Mouse (Mus musculus) liver, adult 2 months (tissue): ENCODE results near the gene Myom1. TPM values are rescaled to one million over a fixed set of nuclear protein-coding genes. Genes with fewer than 3 reads are reported as not detected.

Experiments used
- DNase-seq: peaks from one replicate; pipeline ENCODE4 v3.0.0-alpha.2; 2011; ENCODE audit warnings: low read depth, low spot score; ENCODE audit errors: extremely low read depth
- H3K27ac ChIP-seq: fragments of 200-500 bp; replicated peaks from 2 replicates; pipeline ENCODE4 v1.5.1; 2012; ENCODE audit warnings: low read depth, mild to moderate bottlenecking, control low read depth, inconsistent platforms, low read length; ENCODE audit not compliant: insufficient read depth
- H3K27me3 ChIP-seq: fragments of 200-500 bp; 2 replicates; pipeline ENCODE4 v1.6.1; 2012; ENCODE audit warnings: mild to moderate bottlenecking, moderate library complexity, low read length, inconsistent platforms; ENCODE audit not compliant: control insufficient read depth, insufficient read depth
- H3K36me3 ChIP-seq: fragments of 200-500 bp; 2 replicates; pipeline ENCODE4 v1.6.1; 2012; ENCODE audit warnings: low read length, inconsistent platforms; ENCODE audit not compliant: control insufficient read depth, insufficient read depth
- H3K4me1 ChIP-seq: fragments of 200-500 bp; 2 replicates; pipeline ENCODE4 v1.6.1; 2011; ENCODE audit warnings: low read length; ENCODE audit not compliant: control insufficient read depth, insufficient read depth
- H3K4me3 ChIP-seq: fragments of 200-500 bp; 2 replicates; pipeline ENCODE4 v1.5.1; 2011; ENCODE audit warnings: low read depth, mild to moderate bottlenecking, control low read depth, low read length, moderate library complexity; ENCODE audit not compliant: insufficient read depth
- H3K79me2 ChIP-seq: fragments of 200-500 bp; 2 replicates; pipeline ENCODE4 v1.6.1; 2012; ENCODE audit warnings: inconsistent platforms, mild to moderate bottlenecking, low read length, moderate library complexity; ENCODE audit not compliant: control insufficient read depth, insufficient read depth
- H3K9ac ChIP-seq: fragments of 200-500 bp; 2 replicates; pipeline ENCODE4 v1.6.1; 2012; ENCODE audit warnings: low read depth, mild to moderate bottlenecking, control low read depth, inconsistent platforms, low read length
- CTCF ChIP-seq: fragments of 200-500 bp; IDR thresholded peaks from 2 replicates; pipeline ENCODE4 v1.5.1; 2011; ENCODE audit warnings: low read depth, low read length, control low read depth
- POLR2A ChIP-seq: fragments of 200-500 bp; IDR thresholded peaks from 2 replicates; pipeline ENCODE4 v1.6.1; 2011; ENCODE audit warnings: low read length, control low read depth; ENCODE audit not compliant: insufficient read depth; ENCODE audit errors: extremely low read depth
- WGBS: fragments of 180-500 bp; shearing (Covaris S2); methylation state at CpG from one replicate; pipeline ENCODE4 v1.1.7; 2018; 5-methylcytosine and 5-hydroxymethylcytosine counted together
- polyA plus RNA-seq: library from polyadenylated mRNA; depleted of rRNA; stranded (reverse); fragments of >200 nt; gene quantifications from 2 replicates; pipeline ENCODE4 v1.2.3, GENCODE M21; 2012
- total RNA-seq: library from RNA; depleted of rRNA; stranded (reverse); fragments of >200 nt; gene quantifications from 2 replicates; pipeline ENCODE4 v1.2.3, GENCODE M21; 2014

The Myom1 gene
- total and polyA plus RNA-seq, 2 experiments: 0.34 to 3.2 TPM

- no peak overlapping the region for H3K4me3 ChIP-seq
- H3K4me1 ChIP-seq: no peaks in the 10 kb centered on the region
- H3K36me3 ChIP-seq: no peaks in the 10 kb centered on the region
- H3K79me2 ChIP-seq: no peaks in the 10 kb centered on the region
- TF ChIP-seq CTCF: no peak
- no peak for TF ChIP-seq POLR2A
- 92% methylated on average over 19 of the region's 19 CpGs for WGBS
- no peak overlapping the region for H3K27ac ChIP-seq
- H3K9ac ChIP-seq: no peak overlapping the region
- DNase-seq: no peak
- no peaks in the 10 kb centered on the region for H3K27me3 ChIP-seq
These were observed 142.1 kb downstream of the Myom1 start for GRCm38 (mm10) chr17:71144322-71145116.

GRCm38 (mm10) chr17:71145248-71145961 is 143.0 kb downstream of the Myom1 start:
- Histone ChIP-seq H3K4me3 (no peak overlapping the region), H3K9ac (no peak overlapping the region), H3K4me1 (no peaks in the 10 kb centered on the region), H3K36me3 (no peaks in the 10 kb centered on the region), H3K27me3 (no peaks in the 10 kb centered on the region), H3K27ac (no peak overlapping the region), H3K79me2 (no peaks in the 10 kb centered on the region)
- TF ChIP-seq POLR2A: no peak
- TF ChIP-seq CTCF: no peak
- DNase-seq: no peak
- WGBS: 88% methylated on average over 1 of the region's 1 CpGs

- no peak for TF ChIP-seq CTCF
- Histone ChIP-seq H3K27ac (no peak overlapping the region), H3K36me3 (no peaks in the 10 kb centered on the region), H3K4me3 (no peak overlapping the region), H3K79me2 (no peaks in the 10 kb centered on the region), H3K27me3 (no peaks in the 10 kb centered on the region), H3K4me1 (no peaks in the 10 kb centered on the region), H3K9ac (no peak overlapping the region)
- DNase-seq: no peak
- WGBS: 88% methylated on average over 4 of the region's 4 CpGs
These were observed 150.9 kb downstream of the Myom1 start for GRCm38 (mm10) chr17:71153356-71153755.

GRCm38 (mm10) chr17:71155271-71155670 is 152.8 kb downstream of the Myom1 start:
- TF ChIP-seq CTCF: no peak
- TF ChIP-seq POLR2A: no peak
- Histone ChIP-seq H3K27me3 (no peaks in the 10 kb centered on the region), H3K27ac (no peak overlapping the region), H3K36me3 (no peaks in the 10 kb centered on the region), H3K9ac (no peak overlapping the region), H3K79me2 (no peaks in the 10 kb centered on the region), H3K4me3 (no peak overlapping the region), H3K4me1 (no peaks in the 10 kb centered on the region)
- DNase-seq: peak; percentile 61
- WGBS: 20% methylated on average over 1 of the region's 1 CpGs

- H3K36me3 ChIP-seq: no peaks in the 10 kb centered on the region
- H3K9ac ChIP-seq: no peak overlapping the region
- WGBS: 31% methylated on average over 4 of the region's 4 CpGs
- no peaks in the 10 kb centered on the region for H3K79me2 ChIP-seq
- no peak for DNase-seq
- no peak overlapping the region for H3K27ac ChIP-seq
- TF ChIP-seq POLR2A (no peak), CTCF (no peak)
- no peak overlapping the region for H3K4me3 ChIP-seq
- H3K27me3 ChIP-seq: no peaks in the 10 kb centered on the region
- H3K4me1 ChIP-seq: no peaks in the 10 kb centered on the region
These were observed 156.7 kb downstream of the Myom1 start for GRCm38 (mm10) chr17:71159152-71159567.

- Histone ChIP-seq H3K4me1 (peaks cover 2% of the 10 kb centered on the region; the same call in 1 of the 2 replicates), H3K27ac (no peak overlapping the region), H3K79me2 (no peaks in the 10 kb centered on the region), H3K4me3 (no peak overlapping the region), H3K36me3 (no peaks in the 10 kb centered on the region), H3K27me3 (no peaks in the 10 kb centered on the region), H3K9ac (no peak overlapping the region)
- no peak for DNase-seq
- no peak for TF ChIP-seq POLR2A
- no peak for TF ChIP-seq CTCF
- 67% methylated on average over 8 of the region's 8 CpGs for WGBS
These were observed 157.3 kb downstream of the Myom1 start for GRCm38 (mm10) chr17:71159720-71160119.
